Mouse (Mus musculus) brain, adult 10 weeks (tissue): Measurements from ENCODE around the gene Gm42517. TPM values are rescaled to one million over a fixed set of nuclear protein-coding genes. Genes with fewer than 3 reads are reported as not detected.

ENCODE experiments used
- polyA plus RNA-seq: library from polyadenylated mRNA; stranded (reverse); fragments of 350-450 nt; fragmentation: Illumina TruSeq; extraction: RNeasy Lipid Tissue Mini Kit (QIAGEN cat#74804); gene quantifications from one replicate; pipeline ENCODE4 v1.2.3, GENCODE M21; 2015; ENCODE audit warnings: low read depth, low replicate concordance

Gene Gm42517
- 32.2 TPM for polyA plus RNA-seq

GRCm38 (mm10) chr5:108367871-108368332 is at the start of gene Gm42517:
Gene Gm42517, minus strand, starts transcription at chr5:108367922.

GRCm38 (mm10) chr5:108388201-108388600 is 20.5 kb upstream of the Gm42517 start, which contains the start of gene Pde6b:
Gene Pde6b, plus strand, starts transcription at chr5:108388391.

Other genes starting within 250 kb of the Gm42517 start
- gene Tmed5, start 235.3 kb downstream of the Gm42517 start, polyA plus RNA-seq = 38.0 TPM
- gene Ccdc18, start 235.0 kb downstream of the Gm42517 start, polyA plus RNA-seq = 1.0 TPM
- gene Dr1, start 99.0 kb downstream of the Gm42517 start, polyA plus RNA-seq = 39.5 TPM
- 12.1 TPM for gene Pigg, start 55.3 kb downstream of the Gm42517 start, polyA plus RNA-seq
- 0.21 TPM for gene Pde6b, start 20.5 kb upstream of the Gm42517 start, polyA plus RNA-seq
- gene Atp5k, start 66.5 kb upstream of the Gm42517 start, polyA plus RNA-seq = 1,292 TPM
- 0.46 TPM for gene Mfsd7a, start 81.0 kb upstream of the Gm42517 start, polyA plus RNA-seq
- 17.0 TPM for gene Pcgf3, start 93.3 kb upstream of the Gm42517 start, polyA plus RNA-seq
- gene Cplx1, start 182.1 kb upstream of the Gm42517 start, polyA plus RNA-seq = 706 TPM